Mouse (Mus musculus): ENCODE measurements around the gene Tenm4. TPM values are rescaled to one million over a fixed set of nuclear protein-coding genes. Genes with fewer than 3 reads are reported as not detected.
"Not testable (repeated sequence)": the region's sequence is repeated elsewhere in the genome, so short reads cannot be mapped to it uniquely, and the experiment has no call there.

Tenm4 gene
- total RNA-seq, 2 experiments from 2014 or later, result 14.3 to 18.7 TPM

- peak; percentile 92 to 93 for DNase-seq
Measured at GRCm38 (mm10) chr7:96575202-96575650, 404.2 kb downstream of the Tenm4 start.

GRCm38 (mm10) chr7:96582752-96583151 is 411.7 kb downstream of the Tenm4 start:
- DNase-seq, result no peak

- no peak for DNase-seq
Measured at GRCm38 (mm10) chr7:96587403-96587802, 416.4 kb downstream of the Tenm4 start.

DNA sequence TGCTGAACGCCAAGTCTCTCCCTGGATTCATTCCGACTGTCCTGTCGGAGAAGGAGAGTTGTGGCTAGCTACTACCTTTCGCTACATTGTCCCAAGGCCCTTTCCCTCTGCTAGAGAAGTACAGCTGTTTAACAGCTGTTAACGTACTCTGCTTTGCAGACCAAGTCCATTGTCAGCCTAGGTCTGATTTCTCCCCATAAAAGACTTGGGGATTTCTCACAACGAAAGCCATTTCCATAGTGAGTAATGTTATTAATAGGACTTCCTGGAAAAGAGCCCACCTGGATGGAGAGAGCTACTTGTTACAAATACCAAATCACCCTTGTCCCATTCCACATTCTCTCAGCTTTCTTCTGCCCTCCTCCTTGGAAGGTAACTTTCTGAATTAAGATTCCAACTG is 417.5 kb downstream of the Tenm4 start:
- DNase-seq, result no peak

DNA sequence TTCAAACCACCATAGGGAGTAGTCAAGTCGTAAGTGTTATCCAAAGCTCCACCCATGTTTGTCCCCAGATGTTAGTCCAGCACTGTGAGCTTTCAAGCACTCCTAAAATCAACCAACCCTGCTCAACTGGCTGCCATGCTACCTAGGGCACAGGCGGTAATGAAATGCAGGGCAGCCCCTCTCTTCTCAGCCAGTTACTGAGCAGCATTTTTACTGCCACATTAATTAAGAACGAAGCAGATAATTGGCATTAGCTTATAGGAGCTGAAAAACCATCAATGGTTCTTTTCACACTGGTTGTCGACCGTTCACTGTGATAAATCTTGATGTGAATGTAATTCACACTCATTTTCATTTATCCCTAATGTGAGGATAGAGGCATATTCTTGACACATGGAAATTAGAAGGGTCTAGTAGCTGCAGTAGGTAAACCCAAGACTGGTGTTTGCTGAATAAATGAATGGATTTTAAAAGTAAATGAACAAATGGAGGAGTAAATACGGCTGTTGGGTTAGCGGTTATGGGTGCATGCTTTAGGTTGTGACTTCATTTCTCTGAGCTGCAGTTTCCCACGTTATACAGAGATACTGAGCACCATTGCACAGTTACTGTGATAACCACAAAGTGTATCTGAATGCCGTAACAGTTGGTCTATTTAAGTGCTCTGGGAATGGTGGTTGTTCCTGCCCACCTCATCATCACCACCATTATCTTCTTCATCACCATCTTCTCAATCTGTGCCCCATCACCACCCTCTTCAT is 424.7 kb downstream of the Tenm4 start:
- DNase-seq, result no peak

DNA sequence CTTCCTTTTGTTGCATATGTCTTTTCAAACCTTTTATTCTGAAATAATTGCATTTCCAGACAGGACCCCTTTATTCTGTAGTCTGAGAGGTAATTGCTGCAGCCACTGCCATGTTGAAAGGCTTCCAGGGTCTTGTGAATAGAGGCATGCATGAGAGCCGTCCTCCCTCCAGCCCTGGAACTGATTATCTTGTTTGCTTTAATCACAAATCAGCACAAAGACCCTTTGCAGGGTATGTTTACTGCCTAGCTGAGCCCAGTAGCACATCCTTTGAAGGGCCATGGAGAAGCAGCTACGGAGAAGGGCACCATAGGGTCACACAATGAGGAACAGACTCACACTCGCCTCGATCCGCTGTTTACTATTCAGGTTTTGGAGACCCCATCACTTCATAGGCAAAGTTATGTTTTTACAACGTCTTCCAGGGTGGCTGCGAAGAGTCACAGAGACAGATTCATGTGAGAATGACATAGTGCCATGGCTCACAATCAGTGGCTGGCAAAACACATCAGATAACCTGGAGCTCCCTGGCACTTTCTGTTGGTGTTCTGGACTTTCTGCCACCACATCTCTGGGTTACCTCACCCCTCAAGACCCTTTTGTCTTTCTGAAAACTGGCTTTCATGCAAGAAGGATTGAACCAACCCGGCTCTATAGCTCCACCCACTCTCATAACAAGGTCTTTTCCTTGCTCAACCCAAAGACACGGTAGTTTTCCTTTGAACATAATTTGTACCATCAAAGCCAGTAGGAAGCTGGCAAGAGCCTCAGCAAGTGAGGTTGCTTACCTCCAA is 425.6 kb downstream of the Tenm4 start:
- no peak for DNase-seq

DNA sequence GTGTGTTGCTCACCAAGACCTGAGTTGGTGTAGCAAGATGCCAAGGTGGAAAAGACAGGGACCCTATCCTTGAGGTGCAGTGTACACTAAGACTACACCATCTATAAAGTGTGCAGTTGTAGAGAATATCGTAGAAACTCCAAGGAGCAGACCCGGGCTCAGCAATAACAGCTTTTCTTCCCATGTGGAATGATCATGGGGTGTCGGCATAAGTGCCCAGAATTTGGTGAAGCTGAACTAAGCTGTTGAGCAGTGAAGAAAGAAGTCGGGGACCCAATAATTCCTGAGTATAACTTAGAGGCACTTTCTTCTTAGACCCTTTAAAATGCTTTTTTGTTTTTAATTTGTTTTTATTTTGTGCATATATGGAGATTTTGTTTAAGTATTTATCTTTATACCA is 426.8 kb downstream of the Tenm4 start:
- no peak for DNase-seq

DNA sequence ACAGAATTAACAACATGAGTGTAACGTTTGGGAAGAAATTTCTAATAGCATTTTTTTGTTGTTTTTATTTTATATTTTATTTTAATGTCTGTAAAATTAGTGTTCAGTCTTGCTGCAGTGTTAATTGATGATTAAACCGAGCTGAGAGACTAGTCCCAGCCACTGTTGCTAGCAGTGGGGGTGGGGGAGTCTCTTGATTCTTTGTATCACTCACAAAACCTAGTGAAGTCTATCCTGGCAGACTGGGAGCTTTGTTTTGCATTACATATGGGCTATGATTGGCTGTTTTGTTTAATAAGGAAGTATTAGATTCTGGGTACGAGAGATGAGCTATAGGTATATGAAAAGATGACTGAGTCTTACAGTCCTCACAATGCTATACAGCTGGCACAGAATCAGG is 428.0 kb downstream of the Tenm4 start:
- DNase-seq, result no peak

- DNase-seq, result no peak
Measured at GRCm38 (mm10) chr7:96600381-96600941, 429.4 kb downstream of the Tenm4 start.

- DNase-seq, result peak; percentile 24 to 41
Measured at GRCm38 (mm10) chr7:96604091-96604745, 433.2 kb downstream of the Tenm4 start.

DNA sequence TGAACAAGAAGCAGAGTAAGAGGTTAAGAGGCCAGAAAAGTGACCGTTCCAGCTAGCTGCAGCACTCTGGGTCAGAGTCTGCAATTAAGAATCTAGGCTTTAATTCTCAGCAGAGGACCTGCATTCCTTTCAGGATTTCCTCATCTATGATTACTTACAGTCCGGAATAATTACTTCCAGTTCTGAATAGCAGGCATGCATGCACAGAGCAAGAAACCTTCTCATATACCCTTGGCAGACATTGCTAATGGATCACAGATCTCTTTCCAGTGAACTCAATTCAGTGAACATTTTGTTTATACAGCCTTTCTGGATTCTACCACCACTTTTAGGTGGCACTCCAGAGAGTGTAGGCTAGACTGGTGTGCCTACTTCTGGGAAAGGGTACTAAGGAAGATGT is 434.3 kb downstream of the Tenm4 start:
- DNase-seq, result no peak

DNA sequence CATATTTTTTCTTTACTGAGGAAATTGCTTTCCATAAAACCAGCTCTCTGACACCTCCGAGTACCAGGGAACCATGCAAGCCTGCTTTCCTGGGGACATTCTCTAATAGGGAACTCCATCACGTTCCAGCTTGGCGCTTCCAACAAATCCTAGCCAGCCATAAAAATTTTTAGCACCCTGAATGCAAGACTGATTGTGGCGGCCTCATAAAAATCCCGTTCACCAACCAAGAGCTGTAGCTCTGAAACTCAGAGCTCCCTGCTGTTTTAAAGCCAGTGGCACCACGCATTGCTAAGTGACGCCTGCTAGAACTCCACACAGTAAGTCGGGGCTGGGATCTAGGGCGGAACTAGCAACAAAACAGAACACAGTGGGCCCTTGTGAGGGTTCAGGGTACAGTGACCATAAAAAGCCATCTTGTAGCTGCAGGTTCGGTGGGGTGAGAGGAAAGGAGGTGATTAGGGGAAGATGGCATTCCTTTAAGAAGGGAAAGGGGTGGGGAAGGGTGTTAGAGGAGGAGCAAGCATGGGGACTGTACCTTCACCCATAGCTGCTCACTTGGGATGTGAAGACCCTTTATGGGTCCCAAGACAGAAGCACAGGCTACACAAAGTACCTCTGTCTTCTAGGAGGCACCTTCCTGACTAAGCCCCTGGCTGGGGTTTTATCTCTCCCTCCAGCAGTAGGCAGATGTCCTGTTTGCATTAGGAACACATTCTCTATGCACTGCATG is 439.0 kb downstream of the Tenm4 start:
- DNase-seq, result no peak

GRCm38 (mm10) chr7:96617371-96617770 is 446.3 kb downstream of the Tenm4 start:
- no peak for DNase-seq

- DNase-seq, result no peak
Measured at GRCm38 (mm10) chr7:96619930-96620472, 449.0 kb downstream of the Tenm4 start.

DNA sequence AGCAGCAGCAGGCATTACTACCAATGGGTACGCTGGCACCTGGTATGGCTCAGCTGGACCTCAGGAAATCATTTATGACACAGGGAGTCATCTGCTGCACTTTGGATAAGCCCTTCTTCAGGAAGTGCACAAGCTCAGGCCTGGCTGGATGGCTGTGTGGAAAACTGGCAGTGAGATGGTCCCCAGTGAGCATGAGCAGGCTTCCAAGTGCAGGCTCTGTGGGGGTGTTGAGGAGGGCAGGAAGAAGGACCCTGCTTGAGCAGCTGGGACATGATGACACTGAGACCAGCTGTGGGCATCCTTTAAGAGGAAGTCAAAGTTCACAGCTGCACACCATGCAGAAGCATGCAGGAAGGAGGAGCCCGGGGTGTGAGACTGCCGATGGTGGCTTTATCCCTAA is 455.3 kb downstream of the Tenm4 start:
- DNase-seq, result no peak

GRCm38 (mm10) chr7:96630551-96630950 is 459.5 kb downstream of the Tenm4 start:
- DNase-seq, result not testable (repeated sequence)

GRCm38 (mm10) chr7:96633008-96633407 is 462.0 kb downstream of the Tenm4 start:
- DNase-seq, result no peak

- DNase-seq, result no peak
Measured at GRCm38 (mm10) chr7:96635830-96636440, 464.9 kb downstream of the Tenm4 start.

- peak; percentile 51 to 52 for DNase-seq
Measured at GRCm38 (mm10) chr7:96643461-96644204, 472.6 kb downstream of the Tenm4 start.

DNA sequence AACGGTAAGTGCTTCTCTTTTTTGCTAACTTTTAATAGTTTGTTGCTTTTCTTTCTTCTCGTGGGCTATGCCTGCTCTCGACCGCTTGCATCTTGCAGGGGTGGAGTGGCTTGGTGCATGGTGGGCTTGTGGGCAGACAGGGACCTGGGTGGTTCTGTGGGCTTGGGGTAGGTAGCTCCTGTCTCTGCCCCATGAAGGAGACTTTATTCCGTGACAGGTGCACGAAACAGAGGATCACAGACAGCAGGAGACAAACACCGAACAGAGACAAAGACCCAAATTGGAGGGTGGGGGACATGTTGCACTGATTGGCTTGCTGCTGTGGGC is 473.1 kb downstream of the Tenm4 start:
- no peak for DNase-seq

Data from adrenal gland, postnatal 36 days (tissue).